Mouse (Mus musculus): ENCODE measurements around the gene Cmip.
A peak's percentile ranks its signal among the peaks of the same experiment; 100 is the strongest.

The Cmip gene

GRCm38 (mm10) chr8:117257029-117257820 is at the start of gene Cmip:
TSS of gene Cmip (plus strand) at chr8:117257064.
- peak; percentile 60 to 62 for DNase-seq

GRCm38 (mm10) chr8:117209150-117209549 is 47.7 kb upstream of the Cmip start:
- DNase-seq, result no peak

- DNase-seq, result peak; percentile 25 to 37
Measured at GRCm38 (mm10) chr8:117212100-117212499, 44.8 kb upstream of the Cmip start.

GRCm38 (mm10) chr8:117217724-117218123 is 39.1 kb upstream of the Cmip start:
- DNase-seq, result no peak

GRCm38 (mm10) chr8:117222396-117222795 is 34.5 kb upstream of the Cmip start:
- DNase-seq, result peak in 1 of 2 experiments; percentile 43

GRCm38 (mm10) chr8:117224630-117225029 is 32.2 kb upstream of the Cmip start:
- DNase-seq, result peak; percentile 88 to 91

GRCm38 (mm10) chr8:117226306-117226705 is 30.6 kb upstream of the Cmip start:
- no peak for DNase-seq

- no peak for DNase-seq
Measured at GRCm38 (mm10) chr8:117227339-117227738, 29.5 kb upstream of the Cmip start.

- no peak for DNase-seq
Measured at GRCm38 (mm10) chr8:117233199-117233598, 23.7 kb upstream of the Cmip start.

GRCm38 (mm10) chr8:117236531-117236930 is 20.3 kb upstream of the Cmip start:
- no peak for DNase-seq

- no peak for DNase-seq
Measured at GRCm38 (mm10) chr8:117240326-117240725, 16.5 kb upstream of the Cmip start.

GRCm38 (mm10) chr8:117240841-117241494 is 15.9 kb upstream of the Cmip start:
- no peak for DNase-seq

- DNase-seq, result no peak
Measured at GRCm38 (mm10) chr8:117241848-117242247, 15.0 kb upstream of the Cmip start.

GRCm38 (mm10) chr8:117242286-117242685 is 14.6 kb upstream of the Cmip start:
- DNase-seq, result no peak

- no peak for DNase-seq
Measured at GRCm38 (mm10) chr8:117244601-117245000, 12.3 kb upstream of the Cmip start.

- no peak for DNase-seq
Measured at GRCm38 (mm10) chr8:117248341-117248740, 8.5 kb upstream of the Cmip start.

GRCm38 (mm10) chr8:117251086-117251681 is 5.7 kb upstream of the Cmip start:
- DNase-seq, result no peak

GRCm38 (mm10) chr8:117252650-117253049 is 4.2 kb upstream of the Cmip start:
- DNase-seq, result no peak

- DNase-seq, result no peak
Measured at GRCm38 (mm10) chr8:117253390-117254269, 3.2 kb upstream of the Cmip start.

GRCm38 (mm10) chr8:117254496-117254895 is 2.4 kb upstream of the Cmip start:
- no peak for DNase-seq

- DNase-seq, result peak; percentile 95 to 97
Measured at GRCm38 (mm10) chr8:117256292-117256938, 449 bp upstream of the Cmip start.

Measured in cerebellum, postnatal 25 days (tissue).